Mouse (Mus musculus) small intestine, adult 2 months (tissue): ENCODE data around the gene Rad21l.

ENCODE experiments used
- CTCF ChIP-seq: fragments of 200-500 bp; IDR thresholded peaks from 2 replicates; pipeline ENCODE4 v1.5.1; 2012; ENCODE audit warnings: low read depth, mild to moderate bottlenecking, control low read depth, inconsistent platforms, low read length, moderate library complexity, mixed read lengths; ENCODE audit not compliant: insufficient replicate concordance, insufficient read length; ENCODE audit errors: extremely low read depth
- POLR2A ChIP-seq: fragments of 200-500 bp; IDR thresholded peaks from 2 replicates; pipeline ENCODE4 v1.6.1; 2012; ENCODE audit warnings: low read depth, mild to moderate bottlenecking, control low read depth, inconsistent platforms, low read length, moderate library complexity

GRCm38 (mm10) chr2:151629310-151629709 lies 39.0 kb downstream of the Rad21l start:
- TF ChIP-seq CTCF (no peak), POLR2A (no peak)
